Mouse (Mus musculus): ENCODE measurements at regions not wholly inside any gene's neighbourhood (a gene's known extent, or its start where the extent isn't known, plus 50 kb on each side); places are given as distances from the start of the nearest gene placed in this dataset.

DNA sequence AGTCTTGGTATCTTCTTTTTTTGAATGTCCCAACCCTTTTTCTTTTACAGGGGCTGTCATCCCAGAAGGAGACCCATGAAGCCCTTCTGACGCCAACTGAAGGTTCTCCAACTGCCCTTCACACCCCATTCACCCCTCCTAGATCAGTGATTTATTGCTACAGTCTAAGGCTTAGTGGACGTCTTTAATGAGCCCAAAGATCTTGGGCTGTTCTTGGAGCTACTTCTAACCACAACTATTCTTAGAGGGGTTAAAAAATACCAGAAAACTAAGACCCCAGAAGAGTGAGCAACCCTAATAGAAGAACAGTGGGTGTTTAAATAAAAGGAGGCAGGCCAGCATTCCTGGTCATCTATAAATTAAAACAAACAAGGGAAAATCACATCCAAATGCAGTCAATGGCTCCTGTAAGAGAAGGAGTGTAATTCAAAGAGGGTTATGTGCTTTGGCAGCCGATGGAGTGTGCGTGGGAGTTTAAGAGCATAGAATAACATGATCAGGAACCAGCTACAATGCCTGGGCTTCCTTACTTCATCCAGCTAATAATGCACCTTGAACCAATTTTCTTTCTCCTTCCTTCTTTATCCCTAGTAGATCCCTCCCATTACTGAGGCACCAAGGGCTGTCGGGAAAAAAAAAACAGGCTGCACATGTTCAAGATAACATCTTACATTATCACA, 113.3 kb downstream of the Qpct start:
- DNase-seq: no peak

DNA sequence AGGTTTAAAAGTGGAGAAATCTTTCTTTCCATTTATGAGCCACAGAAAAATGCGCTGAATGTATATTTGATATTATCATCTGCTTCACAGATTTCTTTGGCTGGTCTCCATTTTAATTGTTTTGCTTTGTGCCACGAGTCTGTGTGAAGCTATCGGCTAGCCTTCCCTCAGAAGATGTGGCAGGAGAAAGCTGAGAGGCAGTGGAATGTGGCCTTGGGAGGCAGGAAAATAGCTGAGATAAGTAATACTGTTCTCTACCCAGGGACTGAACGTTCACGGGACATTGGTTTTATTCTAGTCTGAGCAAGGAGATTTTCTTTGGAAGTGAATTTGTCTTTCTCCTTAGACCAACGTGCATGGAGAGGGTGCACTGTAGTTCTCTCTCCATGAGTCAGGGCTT, 112.3 kb downstream of the Qpct start:
- DNase-seq: no peak

DNA sequence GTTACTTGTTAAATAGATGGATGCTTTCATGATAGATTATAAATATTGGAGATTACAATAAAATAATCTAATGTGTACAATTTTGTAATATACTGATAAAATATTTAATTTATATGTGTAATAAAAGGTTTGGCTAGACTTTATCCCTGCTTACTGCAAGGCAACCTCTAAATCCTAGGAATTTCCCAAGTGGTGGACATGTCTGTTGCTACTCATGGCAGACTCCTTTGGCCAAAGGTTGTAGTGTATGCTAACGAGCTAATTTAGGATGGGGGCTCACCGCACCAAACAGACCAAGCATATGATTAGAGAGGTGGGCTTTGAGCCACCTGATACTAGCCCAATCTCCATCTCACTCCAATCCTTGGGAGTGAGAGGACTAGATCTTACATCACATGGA, 102.4 kb downstream of the Qpct start:
- DNase-seq: no peak

GRCm38 (mm10) chr17:79152823-79153222, 101.1 kb downstream of the Qpct start:
- no peak for DNase-seq

DNA sequence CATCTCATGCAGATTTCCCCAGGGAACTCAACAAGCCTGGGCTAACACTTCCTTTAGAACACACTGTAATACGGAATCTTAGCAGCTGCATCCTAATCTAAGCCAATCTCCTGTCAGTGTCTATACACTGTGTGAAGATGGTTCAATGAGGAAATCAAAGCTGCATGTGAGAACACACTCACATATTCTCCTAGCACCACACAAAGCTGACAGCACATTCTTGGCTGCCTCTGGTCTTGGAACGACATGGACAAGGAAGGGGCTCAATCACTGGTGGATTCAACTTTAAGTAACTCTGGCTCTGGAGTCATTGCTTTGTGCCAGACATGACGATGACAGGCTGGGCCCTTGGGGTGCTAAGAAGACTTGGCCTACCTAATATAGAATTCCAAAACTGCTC, 96.2 kb downstream of the Qpct start:
- DNase-seq: no peak

GRCm38 (mm10) chr17:79144913-79145625, 93.4 kb downstream of the Qpct start:
- DNase-seq: no peak

DNA sequence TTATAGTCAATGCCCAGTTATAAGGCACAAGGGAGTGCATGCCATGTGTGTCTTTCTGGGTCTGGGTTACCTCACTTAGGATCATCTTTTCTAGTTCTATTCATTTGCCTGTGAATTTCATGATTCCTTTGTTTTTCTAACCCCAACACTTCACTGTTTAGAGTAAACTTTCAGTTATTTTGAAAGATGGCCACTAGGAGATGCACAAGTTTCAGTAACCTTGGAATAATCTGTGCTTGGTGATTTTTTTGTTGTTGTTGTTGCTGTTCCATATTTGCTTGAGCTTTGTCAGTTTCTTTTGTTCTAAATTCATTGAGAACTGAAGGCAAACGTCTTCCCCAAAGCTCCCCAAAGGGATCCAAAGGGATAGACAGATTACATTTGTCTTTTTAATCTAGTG, 91.3 kb downstream of the Qpct start:
- DNase-seq: no peak

Measured in right cerebral cortex, adult 18-20 months (tissue).